Mouse (Mus musculus): Measurements from ENCODE around the gene Gid8. TPM values are rescaled to one million over a fixed set of nuclear protein-coding genes. Genes with fewer than 3 reads are reported as not detected.
A peak's percentile ranks its signal among the peaks of the same experiment; 100 is the strongest.

Gid8 gene
- polyA plus RNA-seq, 1 experiment from 2014 or later = 50.3 TPM

GRCm38 (mm10) chr2:180741421-180741820 is 31.5 kb downstream of the Gid8 start:
- H3K27me3 ChIP-seq (ENCODE audit: insufficient read depth, poor library complexity, severe bottlenecking) = peaks cover 11% of the 10 kb centered on the region; the same call in 1 of the 2 replicates
- 69% methylated on average over 7 of the region's 7 CpGs for WGBS
- no peaks in the 10 kb centered on the region for H3K9me3 ChIP-seq
- H3K27ac ChIP-seq = no peak overlapping the region
- H3K36me3 ChIP-seq = no peaks in the 10 kb centered on the region
- no peaks in the 10 kb centered on the region for H3K4me1 ChIP-seq
- no peak overlapping the region for H3K4me3 ChIP-seq
- DNase-seq (ENCODE audit: low spot score) = no peak

- no peak for DNase-seq (ENCODE audit: low spot score)
- H3K9me3 ChIP-seq = no peaks in the 10 kb centered on the region
- H3K27me3 ChIP-seq (ENCODE audit: insufficient read depth, poor library complexity, severe bottlenecking) = peaks cover 6% of the 10 kb centered on the region; the same call in 1 of the 2 replicates
- no peak overlapping the region for H3K27ac ChIP-seq
- H3K4me3 ChIP-seq = no peak overlapping the region
- no peaks in the 10 kb centered on the region for H3K36me3 ChIP-seq
- no peaks in the 10 kb centered on the region for H3K4me1 ChIP-seq
- 86% methylated on average over 6 of the region's 6 CpGs for WGBS
These were observed 32.9 kb downstream of the Gid8 start for GRCm38 (mm10) chr2:180742820-180743219.

GRCm38 (mm10) chr2:180743321-180743720 is 33.4 kb downstream of the Gid8 start:
- Histone ChIP-seq H3K27me3 (ENCODE audit: insufficient read depth, poor library complexity, severe bottlenecking) (peaks cover 6% of the 10 kb centered on the region; the same call in 1 of the 2 replicates), H3K27ac (no peak overlapping the region), H3K9me3 (no peaks in the 10 kb centered on the region), H3K4me3 (no peak overlapping the region), H3K36me3 (no peaks in the 10 kb centered on the region), H3K4me1 (no peaks in the 10 kb centered on the region)
- 88% methylated on average over 2 of the region's 2 CpGs for WGBS
- DNase-seq (ENCODE audit: low spot score) = no peak

GRCm38 (mm10) chr2:180745248-180745927 is 35.5 kb downstream of the Gid8 start:
- H3K4me3 ChIP-seq = no peak overlapping the region

GRCm38 (mm10) chr2:180746569-180747192 is 36.8 kb downstream of the Gid8 start:
- Histone ChIP-seq H3K27me3 (ENCODE audit: insufficient read depth, poor library complexity, severe bottlenecking) (peaks cover 9% of the 10 kb centered on the region; the same call in 1 of the 2 replicates), H3K27ac (no peak overlapping the region), H3K4me3 (no peak overlapping the region), H3K9me3 (no peaks in the 10 kb centered on the region), H3K36me3 (no peaks in the 10 kb centered on the region), H3K4me1 (no peaks in the 10 kb centered on the region)
- 43% methylated on average over 5 of the region's 5 CpGs for WGBS
- no peak for DNase-seq (ENCODE audit: low spot score)

More at GRCm38 (mm10) chr2:180745248-180745927, 35.5 kb downstream of the Gid8 start:
- DNase-seq (ENCODE audit: low spot score) = peak; percentile 87
- Histone ChIP-seq H3K4me1 (no peaks in the 10 kb centered on the region), H3K27me3 (ENCODE audit: insufficient read depth, poor library complexity, severe bottlenecking) (peaks cover 9% of the 10 kb centered on the region; the same call in 1 of the 2 replicates), H3K9me3 (no peaks in the 10 kb centered on the region), H3K27ac (no peak overlapping the region), H3K36me3 (no peaks in the 10 kb centered on the region)
- 36% methylated on average over 17 of the region's 17 CpGs for WGBS

GRCm38 (mm10) chr2:180748904-180749303 is 39.0 kb downstream of the Gid8 start:
- DNase-seq (ENCODE audit: low spot score) = no peak
- WGBS = 54% methylated on average over 5 of the region's 5 CpGs

GRCm38 (mm10) chr2:180754976-180755688 is 45.2 kb downstream of the Gid8 start:
- peaks cover 24% of the 10 kb centered on the region; the same call in 1 of the 2 replicates for H3K27me3 ChIP-seq (ENCODE audit: insufficient read depth, poor library complexity, severe bottlenecking)
- no peaks in the 10 kb centered on the region for H3K36me3 ChIP-seq
- no peaks in the 10 kb centered on the region for H3K4me1 ChIP-seq
- H3K27ac ChIP-seq = no peak overlapping the region
- no peak for DNase-seq (ENCODE audit: low spot score)
- H3K4me3 ChIP-seq = no peak overlapping the region
- WGBS = 78% methylated on average over 5 of the region's 5 CpGs
- H3K9me3 ChIP-seq = no peaks in the 10 kb centered on the region

More at GRCm38 (mm10) chr2:180748904-180749303, 39.0 kb downstream of the Gid8 start:
- Histone ChIP-seq H3K36me3 (no peaks in the 10 kb centered on the region), H3K27me3 (ENCODE audit: insufficient read depth, poor library complexity, severe bottlenecking) (peaks cover 13% of the 10 kb centered on the region; the same call in 1 of the 2 replicates), H3K4me1 (no peaks in the 10 kb centered on the region), H3K4me3 (no peak overlapping the region), H3K9me3 (no peaks in the 10 kb centered on the region), H3K27ac (no peak overlapping the region)

- 4% methylated on average over 8 of the region's 8 CpGs for WGBS
- peak; percentile 90 for DNase-seq (ENCODE audit: low spot score)
- H3K27ac ChIP-seq = no peak overlapping the region
- H3K4me3 ChIP-seq = no peak overlapping the region
- peaks cover 24% of the 10 kb centered on the region; the same call in 1 of the 2 replicates for H3K27me3 ChIP-seq (ENCODE audit: insufficient read depth, poor library complexity, severe bottlenecking)
- no peaks in the 10 kb centered on the region for H3K36me3 ChIP-seq
- no peaks in the 10 kb centered on the region for H3K9me3 ChIP-seq
- H3K4me1 ChIP-seq = no peaks in the 10 kb centered on the region
These were observed 46.0 kb downstream of the Gid8 start for GRCm38 (mm10) chr2:180755896-180756295.

- H3K4me3 ChIP-seq = no peak overlapping the region
- H3K36me3 ChIP-seq = no peaks in the 10 kb centered on the region
- 52% methylated on average over 2 of the region's 2 CpGs for WGBS
- peaks cover 32% of the 10 kb centered on the region; the same call in 1 of the 2 replicates for H3K27me3 ChIP-seq (ENCODE audit: insufficient read depth, poor library complexity, severe bottlenecking)
- no peak for DNase-seq (ENCODE audit: low spot score)
- no peak overlapping the region for H3K27ac ChIP-seq
- no peaks in the 10 kb centered on the region for H3K9me3 ChIP-seq
- H3K4me1 ChIP-seq = no peaks in the 10 kb centered on the region
These were observed 46.9 kb downstream of the Gid8 start for GRCm38 (mm10) chr2:180756786-180757185.

GRCm38 (mm10) chr2:180758513-180759263 is 48.8 kb downstream of the Gid8 start:
- Histone ChIP-seq H3K27me3 (ENCODE audit: insufficient read depth, poor library complexity, severe bottlenecking) (peaks cover 35% of the 10 kb centered on the region; the same call in 1 of the 2 replicates), H3K4me3 (no peak overlapping the region)

GRCm38 (mm10) chr2:180764986-180765385 is 55.1 kb downstream of the Gid8 start:
- DNase-seq (ENCODE audit: low spot score) = no peak
- H3K4me3 ChIP-seq = no peak overlapping the region
- WGBS = 79% methylated on average over 11 of the region's 11 CpGs

More at GRCm38 (mm10) chr2:180758513-180759263, 48.8 kb downstream of the Gid8 start:
- Histone ChIP-seq H3K27ac (no peak overlapping the region), H3K4me1 (no peaks in the 10 kb centered on the region), H3K9me3 (no peaks in the 10 kb centered on the region), H3K36me3 (no peaks in the 10 kb centered on the region)
- no peak for DNase-seq (ENCODE audit: low spot score)
- 56% methylated on average over 15 of the region's 15 CpGs for WGBS

GRCm38 (mm10) chr2:180765713-180766112 is 55.8 kb downstream of the Gid8 start:
- peaks cover 39% of the 10 kb centered on the region for H3K27me3 ChIP-seq (ENCODE audit: insufficient read depth, poor library complexity, severe bottlenecking)
- H3K27ac ChIP-seq = no peak overlapping the region
- DNase-seq (ENCODE audit: low spot score) = no peak
- no peaks in the 10 kb centered on the region for H3K9me3 ChIP-seq
- no peaks in the 10 kb centered on the region for H3K4me1 ChIP-seq
- no peak overlapping the region for H3K4me3 ChIP-seq
- no peaks in the 10 kb centered on the region for H3K36me3 ChIP-seq
- 72% methylated on average over 7 of the region's 7 CpGs for WGBS

More at GRCm38 (mm10) chr2:180764986-180765385, 55.1 kb downstream of the Gid8 start:
- Histone ChIP-seq H3K9me3 (no peaks in the 10 kb centered on the region), H3K27me3 (ENCODE audit: insufficient read depth, poor library complexity, severe bottlenecking) (peaks cover 33% of the 10 kb centered on the region), H3K4me1 (no peaks in the 10 kb centered on the region), H3K27ac (no peak overlapping the region), H3K36me3 (no peaks in the 10 kb centered on the region)
